Mouse (Mus musculus) G1E (cell line): ENCODE results near the gene Ssrp1.

Experiments used
- CTCF ChIP-seq: IDR thresholded peaks from 2 replicates; pipeline ENCODE4 v1.5.1; 2012; ENCODE audit warnings: low read depth, low read length, inconsistent platforms, mixed read lengths
- GATA1 ChIP-seq: IDR thresholded peaks from 2 replicates; pipeline ENCODE4 v1.6.1; 2012; ENCODE audit warnings: borderline replicate concordance, low read length, inconsistent platforms, mixed read lengths
- GATA2 ChIP-seq: IDR thresholded peaks from 2 replicates; pipeline ENCODE4 v1.6.1; 2012; ENCODE audit warnings: low read depth, low read length, inconsistent platforms, borderline replicate concordance
- POLR2AphosphoS5 ChIP-seq: IDR thresholded peaks from 2 replicates; pipeline ENCODE4 v1.6.1; 2012; ENCODE audit warnings: low read depth, low read length, inconsistent platforms; ENCODE audit not compliant: insufficient replicate concordance

DNA sequence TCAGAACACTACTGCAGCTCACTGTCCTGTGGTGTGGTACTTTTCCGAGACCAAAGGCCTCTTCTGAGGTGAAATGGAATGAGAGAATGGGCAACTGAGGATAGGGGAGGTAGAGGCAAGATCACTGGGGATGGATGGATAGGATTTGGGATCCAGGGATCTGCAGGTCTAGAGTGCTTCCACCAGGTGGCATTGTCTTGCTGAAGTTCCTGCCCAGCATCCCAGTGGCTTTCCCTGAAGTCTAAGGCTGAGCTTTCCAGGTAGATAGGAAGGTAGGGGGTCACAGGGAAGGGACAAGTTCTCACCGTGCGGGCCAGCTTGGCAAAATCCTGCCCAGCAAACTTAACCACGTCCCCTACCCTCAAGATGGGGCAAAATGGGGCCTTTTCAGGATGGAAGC lies 15.0 kb upstream of the Ssrp1 start:
- TF ChIP-seq POLR2AphosphoS5 (no peak), CTCF (no peak), GATA1 (no peak), GATA2 (no peak)
